Comparison of ENCODE assay signal across 27 mouse cellular contexts in the genomic region with DNA sequence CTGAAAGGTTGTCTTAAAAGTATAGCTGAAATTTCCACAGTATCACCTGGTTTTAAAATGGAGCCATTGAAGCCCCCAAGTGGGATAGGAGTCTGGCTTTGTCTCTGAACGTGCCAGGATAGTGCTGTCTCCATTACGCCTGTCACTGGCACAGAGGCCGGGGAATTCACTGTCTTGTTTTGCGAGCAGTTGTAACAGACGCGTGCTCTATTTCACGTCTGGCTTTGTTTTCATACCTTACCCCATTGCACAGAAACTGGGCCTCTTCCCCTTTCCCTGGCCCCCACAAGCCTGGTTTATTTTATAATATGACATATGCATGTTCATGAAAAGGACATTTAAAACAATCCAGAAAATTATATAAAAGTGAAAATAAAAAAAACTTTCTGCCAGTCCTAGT.
"Had no signal": no experiment of that assay in that cellular context is flagged by ENCODE, and none has a peak within 500 bp of the region (broad histone marks: within the 10 kb centered on the region; RNA-seq: fewer than 3 reads in every experiment).

No protein-coding gene starts in this region.

- H3K36me3 ChIP-seq: heart, embryonic 13.5 days; heart, embryonic 15.5 days; kidney, embryonic 15.5 days; limb, embryonic 10.5 days; limb, embryonic 12.5 days; liver, embryonic 13.5 days; liver, embryonic 15.5 days had no signal

- H3K9me3 ChIP-seq: heart, embryonic 13.5 days; heart, embryonic 15.5 days; kidney, embryonic 15.5 days; limb, embryonic 10.5 days; limb, embryonic 12.5 days; liver, embryonic 13.5 days; liver, embryonic 15.5 days had no signal

- H3K27me3 ChIP-seq: heart, embryonic 13.5 days; heart, embryonic 15.5 days; kidney, embryonic 15.5 days; limb, embryonic 12.5 days; liver, embryonic 13.5 days; liver, embryonic 15.5 days had no signal

- H3K27ac ChIP-seq: heart, adult 2 months; heart, embryonic 13.5 days; heart, embryonic 15.5 days; hindbrain, embryonic 14.5 days; hindbrain, postnatal 0 days; kidney, embryonic 15.5 days; kidney, postnatal 0 days; left cerebral cortex, adult 2 months; limb, embryonic 10.5 days; limb, embryonic 12.5 days; liver, embryonic 13.5 days; liver, embryonic 15.5 days had no signal

- ATAC-seq: hindbrain, postnatal 0 days; intestine, embryonic 16.5 days; liver, postnatal 0 days had no signal

- DNase-seq: gastrocnemius, postnatal 14 days; gastrocnemius, postnatal 36 days; heart, adult 11 months; heart, adult 2 months; heart, postnatal 14 days; heart, postnatal 36 days; kidney, adult 11 months; kidney, adult 2 months; kidney, adult 9 months; kidney, postnatal 14 days; kidney, postnatal 4 days; liver; liver, embryonic 13.5 days; liver, postnatal 0 days had no signal

- H3K4me2 ChIP-seq: heart, embryonic 11.5 days; heart, embryonic 13.5 days; heart, embryonic 15.5 days; hindbrain, embryonic 14.5 days; kidney, embryonic 15.5 days; limb, embryonic 12.5 days; liver, embryonic 11.5 days; liver, embryonic 13.5 days; liver, embryonic 15.5 days had no signal

- H3K9ac ChIP-seq: heart, embryonic 13.5 days; heart, embryonic 15.5 days; hindbrain, embryonic 14.5 days; kidney, embryonic 15.5 days; limb, embryonic 12.5 days; liver, embryonic 13.5 days; liver, embryonic 15.5 days; liver, postnatal 0 days had no signal

- H3K4me1 ChIP-seq: heart, embryonic 13.5 days; heart, embryonic 15.5 days; kidney, embryonic 15.5 days; limb, embryonic 10.5 days; limb, embryonic 12.5 days; liver, embryonic 13.5 days; liver, embryonic 15.5 days had no signal

- H3K4me3 ChIP-seq: heart, adult 2 months; heart, embryonic 13.5 days; heart, embryonic 15.5 days; kidney, embryonic 15.5 days; left cerebral cortex, adult 2 months; limb, embryonic 10.5 days; limb, embryonic 12.5 days; liver, embryonic 13.5 days; liver, embryonic 15.5 days had no signal
